Mouse (Mus musculus) heart, adult 2 months (tissue): ENCODE data around the gene Thbs2.

ENCODE experiments used
- CTCF ChIP-seq: fragments of 200-600 bp; IDR thresholded peaks from 2 replicates; pipeline ENCODE4 v1.8.1; 2022; ENCODE audit warnings: antibody characterized with exemption, mild to moderate bottlenecking, moderate library complexity
- EP300 ChIP-seq: fragments of 200-500 bp; IDR thresholded peaks from 2 replicates; pipeline ENCODE4 v1.6.1; 2011; ENCODE audit warnings: low read depth, low read length, control low read depth; ENCODE audit not compliant: insufficient read depth
- POLR2A ChIP-seq: fragments of 200-500 bp; IDR thresholded peaks from 2 replicates; pipeline ENCODE4 v1.6.1; 2011; ENCODE audit warnings: mild to moderate bottlenecking, low read depth, low read length, control low read depth; ENCODE audit not compliant: insufficient read depth

- TF ChIP-seq CTCF (no peak), POLR2A (no peak), EP300 (no peak)
These were observed 26.8 kb downstream of the Thbs2 start for GRCm38 (mm10) chr17:14667225-14667624.
